Mouse (Mus musculus): ENCODE data around the gene Zg16.

GRCm38 (mm10) chr7:127118671-127119445, 31.7 kb upstream of the Zg16 start:
- TF ChIP-seq CTCF (IDR thresholded peaks at IDR 0.05; ENCODE audit: borderline replicate concordance, control insufficient read depth, extremely low read depth, insufficient read depth, low read length, poor library complexity) = no peak
- no peak for TF ChIP-seq POLR2A (IDR thresholded peaks at IDR 0.05; ENCODE audit: control insufficient read depth, extremely low read depth, insufficient read depth, low read length, poor library complexity)
